In genomic region chr17:14960520-14960919, GRCm38 (mm10) we compare ENCODE assay signal across 8 mouse cellular contexts. TPM values are rescaled to one million over a fixed set of nuclear protein-coding genes. Genes with fewer than 3 reads are reported as not detected.
DNase-seq lines count a peak whose midpoint lies in the region; ATAC-seq lines count a peak whose summit lies in the region.

No protein-coding gene starts in this region.

- DNase-seq in cerebellum, adult 11-12 months, result peak; percentile 63
- DNase-seq in adrenal gland, postnatal 10 days, result peak; percentile 29

- no peaks in the 10 kb centered on the region for H3K9me3 ChIP-seq in hindbrain, embryonic 13.5 days
- H3K9me3 ChIP-seq in liver, embryonic 12.5 days (replicated peaks), result no peaks in the 10 kb centered on the region
- no peaks in the 10 kb centered on the region for H3K9me3 ChIP-seq in neural tube, embryonic 13.5 days

- H3K4me1 ChIP-seq in hindbrain, embryonic 13.5 days (replicated peaks), result peaks cover 12% of the 10 kb centered on the region
- peaks cover 35% of the 10 kb centered on the region for H3K4me1 ChIP-seq in liver, embryonic 12.5 days
- peaks cover 14% of the 10 kb centered on the region for H3K4me1 ChIP-seq in neural tube, embryonic 13.5 days (replicated peaks)

- peak overlapping the region; percentile 96 for H3K4me2 ChIP-seq in hindbrain, embryonic 13.5 days
- H3K4me2 ChIP-seq in liver, embryonic 12.5 days, result peak overlapping the region; percentile 84
- H3K4me2 ChIP-seq in neural tube, embryonic 13.5 days, result peak overlapping the region; percentile 96

- ATAC-seq in cerebellum, adult (ENCODE audit: insufficient number of reproducible peaks, low FRiP score, low TSS enrichment), result no peak
- ATAC-seq in erythroid progenitor cell, adult 5-6 weeks (replicated peaks; ENCODE audit: low FRiP score, poor library complexity, severe bottlenecking), result peak; percentile 13
- ATAC-seq in hindbrain, embryonic 13.5 days (ENCODE audit: low FRiP score), result peak; percentile 17
- ATAC-seq in liver, embryonic 12.5 days, result peak; percentile 21; the same call in 1 of the 2 replicates
- peak; percentile 3; the same call in 1 of the 2 replicates for ATAC-seq in neural tube, embryonic 13.5 days (ENCODE audit: low read depth)
- no peak for ATAC-seq in megakaryocyte-erythroid progenitor cell, adult 5-6 weeks (replicated peaks; ENCODE audit: low FRiP score, low TSS enrichment, poor library complexity, severe bottlenecking)

- H3K27me3 ChIP-seq in hindbrain, embryonic 13.5 days, result no peaks in the 10 kb centered on the region
- no peaks in the 10 kb centered on the region for H3K27me3 ChIP-seq in liver, embryonic 12.5 days (replicated peaks)
- H3K27me3 ChIP-seq in neural tube, embryonic 13.5 days, result no peaks in the 10 kb centered on the region

- under 1% methylated on average over 19 of the region's 23 CpGs for WGBS in hindbrain, embryonic 13.5 days
- 7% methylated on average over 19 of the region's 23 CpGs for WGBS in liver, embryonic 12.5 days (ENCODE audit: insufficient replicate concordance)
- WGBS in neural tube, embryonic 13.5 days, result under 1% methylated on average over 23 of the region's 23 CpGs

- H3K9ac ChIP-seq in hindbrain, embryonic 13.5 days, result peak overlapping the region; percentile 82
- H3K9ac ChIP-seq in liver, embryonic 12.5 days, result peak overlapping the region; percentile 97
- peak overlapping the region; percentile 79 for H3K9ac ChIP-seq in neural tube, embryonic 13.5 days

- H3K36me3 ChIP-seq in hindbrain, embryonic 13.5 days, result 0 out of 2 replicates have a peak, but pooled peaks cover 2% of the 10 kb centered on the region
- peaks cover 28% of the 10 kb centered on the region for H3K36me3 ChIP-seq in liver, embryonic 12.5 days
- 0 out of 2 replicates have a peak, but pooled peaks cover 6% of the 10 kb centered on the region for H3K36me3 ChIP-seq in neural tube, embryonic 13.5 days

- no peak overlapping the region for H3K27ac ChIP-seq in hindbrain, embryonic 13.5 days
- peak overlapping the region; percentile 90 for H3K27ac ChIP-seq in liver, embryonic 12.5 days
- no peak overlapping the region for H3K27ac ChIP-seq in neural tube, embryonic 13.5 days (replicated peaks)

- H3K4me3 ChIP-seq in hindbrain, embryonic 13.5 days, result peak overlapping the region; percentile 73
- peak overlapping the region; percentile 84 for H3K4me3 ChIP-seq in liver, embryonic 12.5 days
- H3K4me3 ChIP-seq in neural tube, embryonic 13.5 days, result peak overlapping the region; percentile 71

RNA-seq across cellular contexts. Expression of gene Phf10, which starts 0.6 kb away (rescaled TPM):
- 10 to 100 TPM; 66.2 to 67.3 TPM for total RNA-seq in adrenal gland, postnatal 10 days (2021)
- total RNA-seq in erythroid progenitor cell, adult 5-6 weeks (2015; ENCODE audit: low replicate concordance), result 217 and 251 TPM in 2 replicates
- 117 and 125 TPM in 2 replicates for total RNA-seq in erythroid progenitor cell, adult 5-6 weeks (2017; ENCODE audit: low replicate concordance)
- polyA plus RNA-seq in hindbrain, embryonic 13.5 days (2015; fragmentation: Nextera tagmentation; extraction: Ambion mirVana), result 13.7 and 16.3 TPM in 2 replicates
- polyA plus RNA-seq in liver, embryonic 12.5 days (2016; fragmentation: Nextera tagmentation; extraction: Ambion mirVana), result 119 TPM in 2 replicates
- 13.9 and 14.7 TPM in 2 replicates for polyA plus RNA-seq in neural tube, embryonic 13.5 days (2015; fragmentation: Nextera tagmentation; extraction: Ambion mirVana)
- total RNA-seq in megakaryocyte-erythroid progenitor cell, adult 5-6 weeks (2014; fragmentation: Nextera tagmentation), result 281 and 343 TPM in 2 replicates
- 157 and 214 TPM in 2 replicates for total RNA-seq in megakaryocyte-erythroid progenitor cell, adult 5-6 weeks (2017)

RNA-seq across cellular contexts. Expression of gene 1600012H06Rik, which starts 17.5 kb away (rescaled TPM):
- total RNA-seq in adrenal gland, postnatal 10 days (2021), result 10 to 100 TPM; 28.2 to 30.7 TPM
- 12.3 and 12.6 TPM in 2 replicates for total RNA-seq in erythroid progenitor cell, adult 5-6 weeks (2015; ENCODE audit: low replicate concordance)
- 2.3 and 9.0 TPM in 2 replicates for total RNA-seq in erythroid progenitor cell, adult 5-6 weeks (2017; ENCODE audit: low replicate concordance)
- polyA plus RNA-seq in hindbrain, embryonic 13.5 days (2015; fragmentation: Nextera tagmentation; extraction: Ambion mirVana), result 31.0 and 32.8 TPM in 2 replicates
- polyA plus RNA-seq in liver, embryonic 12.5 days (2016; fragmentation: Nextera tagmentation; extraction: Ambion mirVana), result 13.7 and 15.3 TPM in 2 replicates
- 30.2 and 32.0 TPM in 2 replicates for polyA plus RNA-seq in neural tube, embryonic 13.5 days (2015; fragmentation: Nextera tagmentation; extraction: Ambion mirVana)
- 8.3 and 9.3 TPM in 2 replicates for total RNA-seq in megakaryocyte-erythroid progenitor cell, adult 5-6 weeks (2014; fragmentation: Nextera tagmentation)
- total RNA-seq in megakaryocyte-erythroid progenitor cell, adult 5-6 weeks (2017), result 4.6 and 6.7 TPM in 2 replicates

RNA-seq across cellular contexts. Expression of gene Wdr27, which starts 17.6 kb away (rescaled TPM):
- 1 to 10 TPM; 5.8 to 6.1 TPM for total RNA-seq in adrenal gland, postnatal 10 days (2021)
- not detected in 2 replicates for total RNA-seq in erythroid progenitor cell, adult 5-6 weeks (2015; ENCODE audit: low replicate concordance)
- total RNA-seq in erythroid progenitor cell, adult 5-6 weeks (2017; ENCODE audit: low replicate concordance), result not detected in 2 replicates
- polyA plus RNA-seq in hindbrain, embryonic 13.5 days (2015; fragmentation: Nextera tagmentation; extraction: Ambion mirVana), result 8.5 and 12.1 TPM in 2 replicates
- polyA plus RNA-seq in liver, embryonic 12.5 days (2016; fragmentation: Nextera tagmentation; extraction: Ambion mirVana), result 1.6 and 2.1 TPM in 2 replicates
- 6.6 and 8.3 TPM in 2 replicates for polyA plus RNA-seq in neural tube, embryonic 13.5 days (2015; fragmentation: Nextera tagmentation; extraction: Ambion mirVana)
- total RNA-seq in megakaryocyte-erythroid progenitor cell, adult 5-6 weeks (2014; fragmentation: Nextera tagmentation), result 2.4 TPM in 1 of 2 replicates, not detected in the other
- total RNA-seq in megakaryocyte-erythroid progenitor cell, adult 5-6 weeks (2017), result 3.8 and 5.8 TPM in 2 replicates

RNA-seq across cellular contexts. Expression of gene 9030025P20Rik, which starts 17.7 kb away (rescaled TPM):
- 10 to 100 TPM in 1 of 2 experiments, 1 to 10 TPM in 1; 4.3 to 10.4 TPM for total RNA-seq in adrenal gland, postnatal 10 days (2021)
- total RNA-seq in erythroid progenitor cell, adult 5-6 weeks (2015; ENCODE audit: low replicate concordance), result 4.6 and 5.8 TPM in 2 replicates
- total RNA-seq in erythroid progenitor cell, adult 5-6 weeks (2017; ENCODE audit: low replicate concordance), result 0.76 and 7.2 TPM in 2 replicates
- 10.0 and 12.6 TPM in 2 replicates for polyA plus RNA-seq in hindbrain, embryonic 13.5 days (2015; fragmentation: Nextera tagmentation; extraction: Ambion mirVana)
- polyA plus RNA-seq in liver, embryonic 12.5 days (2016; fragmentation: Nextera tagmentation; extraction: Ambion mirVana), result 6.2 and 7.1 TPM in 2 replicates
- polyA plus RNA-seq in neural tube, embryonic 13.5 days (2015; fragmentation: Nextera tagmentation; extraction: Ambion mirVana), result 8.4 and 9.3 TPM in 2 replicates
- 5.9 and 11.4 TPM in 2 replicates for total RNA-seq in megakaryocyte-erythroid progenitor cell, adult 5-6 weeks (2014; fragmentation: Nextera tagmentation)
- total RNA-seq in megakaryocyte-erythroid progenitor cell, adult 5-6 weeks (2017), result 2.2 and 3.9 TPM in 2 replicates

RNA-seq across cellular contexts. Expression of gene Gm3417, which starts 18.1 kb away (rescaled TPM):
- not detected for total RNA-seq in adrenal gland, postnatal 10 days (2021)
- not detected in 2 replicates for total RNA-seq in erythroid progenitor cell, adult 5-6 weeks (2015; ENCODE audit: low replicate concordance)
- not detected in 2 replicates for total RNA-seq in erythroid progenitor cell, adult 5-6 weeks (2017; ENCODE audit: low replicate concordance)
- 1.3 and 1.6 TPM in 2 replicates for polyA plus RNA-seq in hindbrain, embryonic 13.5 days (2015; fragmentation: Nextera tagmentation; extraction: Ambion mirVana)
- 0.97 and 2.9 TPM in 2 replicates for polyA plus RNA-seq in liver, embryonic 12.5 days (2016; fragmentation: Nextera tagmentation; extraction: Ambion mirVana)
- polyA plus RNA-seq in neural tube, embryonic 13.5 days (2015; fragmentation: Nextera tagmentation; extraction: Ambion mirVana), result 0.88 TPM in 1 of 2 replicates, not detected in the other
- total RNA-seq in megakaryocyte-erythroid progenitor cell, adult 5-6 weeks (2014; fragmentation: Nextera tagmentation), result 0.96 and 11.1 TPM in 2 replicates
- 6.2 TPM in 1 of 2 replicates, not detected in the other for total RNA-seq in megakaryocyte-erythroid progenitor cell, adult 5-6 weeks (2017)

Comparison
In these comparisons a context has a peak if more than half of its experiments do, and no peak if none do; other contexts are left out.
1. ATAC-seq: peak in erythroid progenitor cell, adult 5-6 weeks (single experiment), hindbrain, embryonic 13.5 days (single experiment), liver, embryonic 12.5 days (single experiment) and neural tube, embryonic 13.5 days (single experiment); none in cerebellum, adult (single experiment) and megakaryocyte-erythroid progenitor cell, adult 5-6 weeks (single experiment).
2. Peak in every context shown above with its lines, with median percentiles within 50 percentile points of each other: H3K4me2 ChIP-seq, H3K4me3 ChIP-seq and H3K9ac ChIP-seq.